Mouse (Mus musculus) left cerebral cortex, postnatal 25 days (tissue): ENCODE results near the gene Cbl. TPM values are rescaled to one million over a fixed set of nuclear protein-coding genes. Genes with fewer than 3 reads are reported as not detected.
"Not testable (repeated sequence)": the region's sequence is repeated elsewhere in the genome, so short reads cannot be mapped to it uniquely, and the experiment has no call there.

Experiments
- DNase-seq, 2 experiments: peaks; one replicate each; pipeline ENCODE4 v3.0.0; 2022; ENCODE audit warnings: low spot score in 2 of 2, mixed read lengths in 1 of 2
- intact Hi-C: fragments of 180-260 bp; cut with DNase I; formaldehyde crosslinking; loops from one replicate; pipeline ENCODE4 v1.15.1; 2025
- total RNA-seq, 2 experiments: library from RNA; stranded (reverse); gene quantifications; 2 replicates each; pipeline ENCODE4 v1.2.3; 2021

Gene Cbl
- total RNA-seq, 2 experiments from 2014 or later: 53.4 to 54.2 TPM

DNA sequence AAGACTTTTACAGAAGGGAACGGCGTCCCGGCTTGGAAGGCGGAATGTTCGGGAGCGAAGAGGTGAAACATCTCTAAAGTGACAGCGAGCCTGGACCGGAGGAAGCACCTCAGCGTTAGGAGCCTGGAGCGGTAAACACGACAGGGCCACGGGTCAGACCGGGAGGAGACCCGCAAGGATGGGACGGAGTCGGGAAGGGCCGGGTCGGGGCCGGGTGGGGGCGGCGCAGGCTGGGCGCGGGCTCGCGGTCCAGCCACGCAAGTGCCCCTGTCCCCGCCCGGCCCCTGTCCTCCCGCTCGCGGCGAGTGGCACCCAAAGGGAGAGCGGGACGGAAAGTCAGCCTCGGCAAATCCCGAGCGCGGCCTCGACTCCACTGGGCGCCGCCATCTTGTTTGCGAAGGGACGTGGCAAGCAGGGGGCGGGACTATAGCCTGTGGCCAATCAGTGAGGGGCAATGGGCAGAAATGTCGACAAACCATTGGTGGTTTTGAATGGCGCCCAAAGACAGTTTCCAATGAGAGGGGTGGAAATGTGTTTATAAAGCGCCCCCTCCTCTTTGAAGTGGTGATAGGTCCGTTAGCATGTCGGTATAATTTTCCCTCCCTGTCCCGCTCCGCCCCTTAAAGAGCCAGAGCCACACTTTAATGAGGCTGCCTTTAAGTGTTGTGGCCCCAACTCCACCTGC is 120.6 kb downstream of the Cbl start, which contains the start of the genes Gm49380 and Rnf26:
TSS of gene Gm49380 (minus strand) at position 396 of the 685 bp plus-strand sequence.
TSS of gene Rnf26 (minus strand) at position 413 of the 685 bp plus-strand sequence.
- peak; percentile 96 to 99 for DNase-seq
- intact Hi-C loops: no loop called here

DNA sequence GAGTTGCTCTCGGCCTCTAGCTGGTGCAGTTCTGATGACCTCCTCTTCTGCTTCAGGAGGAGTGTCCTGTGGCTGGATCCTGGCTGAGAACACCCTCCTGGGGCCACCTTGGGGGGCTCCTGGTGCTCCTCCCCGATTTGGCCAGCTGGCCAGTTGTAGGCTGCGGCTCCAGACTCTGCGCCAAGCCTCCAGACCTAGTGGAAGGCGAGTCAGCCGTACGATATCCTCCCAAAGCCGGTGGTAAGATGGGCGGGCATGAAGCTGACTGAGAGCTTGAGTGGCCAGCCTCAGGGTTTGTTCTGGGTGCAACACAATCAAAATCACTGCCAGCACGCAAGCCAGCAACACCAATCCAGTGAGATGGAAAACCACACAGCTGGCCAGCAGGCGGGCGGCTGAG is 121.9 kb downstream of the Cbl start:
- intact Hi-C loops, DNase-seq: not testable (repeated sequence)

DNA sequence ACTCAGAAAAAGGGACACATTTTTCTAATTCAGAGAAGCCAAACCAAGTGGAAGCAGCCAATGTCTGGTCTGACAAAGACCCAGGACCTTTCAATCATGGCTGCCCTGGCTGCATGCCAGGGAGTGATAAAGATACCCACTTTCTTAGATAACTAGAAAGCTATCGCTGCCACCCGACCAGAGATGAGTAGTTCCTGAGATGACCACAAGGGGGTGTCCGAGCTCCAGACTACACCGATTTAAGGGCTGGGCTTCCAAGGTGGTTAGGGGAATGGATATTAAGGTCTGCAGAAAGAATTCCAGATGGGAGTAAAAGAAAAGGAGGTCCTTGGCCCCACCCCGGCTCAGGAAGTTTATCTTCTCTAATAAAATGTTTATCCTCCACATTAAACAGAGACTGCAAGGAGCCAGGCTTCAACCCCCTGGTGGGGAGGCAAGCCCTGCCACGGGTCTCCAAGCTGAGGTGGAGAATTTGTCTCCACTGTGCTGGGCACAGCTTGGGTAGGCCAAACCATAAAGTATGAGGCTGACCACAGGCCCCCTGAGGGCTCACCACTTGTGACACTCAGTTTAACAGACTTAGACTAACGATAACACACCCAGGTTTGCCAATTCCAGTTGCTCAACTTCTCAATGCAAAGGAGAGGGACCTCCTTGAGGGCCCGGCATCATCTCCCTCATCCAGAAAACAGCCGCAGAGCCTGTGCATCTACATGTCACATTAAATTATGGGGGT is 124.3 kb downstream of the Cbl start:
- intact Hi-C loops: loop anchor here (2.0 to 5.0 kb wide), 2 partner anchors 37 to 122 kb away; no protein-coding TSS in a partner anchor
- DNase-seq: peak; percentile 72 to 74

DNA sequence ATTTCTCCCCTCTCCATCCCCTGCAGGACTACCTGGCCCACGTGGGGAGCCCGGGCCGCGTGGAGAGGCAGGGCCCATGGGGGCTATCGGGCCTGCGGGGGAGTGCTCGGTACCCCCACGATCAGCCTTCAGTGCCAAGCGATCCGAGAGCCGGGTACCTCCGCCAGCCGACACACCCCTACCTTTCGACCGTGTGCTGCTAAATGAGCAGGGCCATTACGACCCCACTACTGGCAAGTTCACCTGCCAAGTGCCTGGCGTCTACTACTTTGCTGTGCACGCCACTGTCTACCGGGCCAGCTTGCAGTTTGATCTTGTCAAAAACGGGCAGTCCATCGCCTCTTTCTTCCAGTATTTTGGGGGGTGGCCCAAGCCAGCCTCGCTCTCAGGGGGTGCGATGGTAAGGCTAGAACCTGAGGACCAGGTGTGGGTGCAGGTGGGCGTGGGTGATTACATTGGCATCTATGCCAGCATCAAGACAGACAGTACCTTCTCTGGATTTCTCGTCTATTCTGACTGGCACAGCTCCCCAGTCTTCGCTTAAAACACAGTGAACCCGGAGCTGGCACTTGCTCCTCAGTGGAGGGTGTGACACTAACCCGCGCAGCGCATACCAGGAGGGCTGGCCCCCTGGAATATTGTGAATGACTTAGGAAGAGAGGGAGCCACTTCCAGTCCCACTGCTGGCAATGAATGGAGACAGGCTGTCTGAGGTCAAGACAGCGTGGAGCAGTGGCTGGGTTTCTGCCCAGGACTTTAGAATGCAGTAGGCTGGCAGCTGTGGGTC is 125.4 kb downstream of the Cbl start:
- DNase-seq: no peak
- intact Hi-C loops: loop anchor here (2.0 to 5.0 kb wide), 2 partner anchors 36 to 121 kb away; no protein-coding TSS in a partner anchor

DNA sequence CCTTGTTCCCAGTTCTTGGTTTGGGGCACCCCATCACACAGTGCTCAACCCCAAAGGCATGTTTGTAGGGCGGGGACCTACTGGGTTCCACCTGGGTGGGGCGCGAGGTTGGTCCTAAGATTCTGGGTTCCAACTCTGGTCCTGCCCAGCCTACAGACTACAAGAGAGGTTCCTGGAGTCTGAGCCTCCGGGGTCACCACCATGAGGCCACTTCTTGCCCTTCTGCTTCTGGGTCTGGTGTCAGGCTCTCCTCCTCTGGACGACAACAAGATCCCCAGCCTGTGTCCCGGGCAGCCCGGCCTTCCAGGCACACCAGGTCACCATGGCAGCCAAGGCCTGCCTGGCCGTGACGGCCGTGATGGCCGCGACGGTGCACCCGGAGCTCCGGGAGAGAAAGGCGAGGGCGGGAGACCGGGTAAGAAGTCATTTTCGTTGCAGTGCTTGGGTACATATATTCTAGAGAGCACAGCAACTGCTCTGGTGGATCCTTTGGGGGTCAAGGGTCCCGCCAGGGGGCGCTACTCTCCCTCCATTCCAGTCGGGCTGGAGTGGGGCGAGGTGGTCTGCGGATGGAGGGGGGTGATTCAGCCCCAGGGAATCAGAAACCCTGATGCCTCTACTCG is 126.2 kb downstream of the Cbl start:
- intact Hi-C loops: loop anchor here (2.0 to 5.0 kb wide), 2 partner anchors 35 to 120 kb away; no protein-coding TSS in a partner anchor
- no peak for DNase-seq

DNA sequence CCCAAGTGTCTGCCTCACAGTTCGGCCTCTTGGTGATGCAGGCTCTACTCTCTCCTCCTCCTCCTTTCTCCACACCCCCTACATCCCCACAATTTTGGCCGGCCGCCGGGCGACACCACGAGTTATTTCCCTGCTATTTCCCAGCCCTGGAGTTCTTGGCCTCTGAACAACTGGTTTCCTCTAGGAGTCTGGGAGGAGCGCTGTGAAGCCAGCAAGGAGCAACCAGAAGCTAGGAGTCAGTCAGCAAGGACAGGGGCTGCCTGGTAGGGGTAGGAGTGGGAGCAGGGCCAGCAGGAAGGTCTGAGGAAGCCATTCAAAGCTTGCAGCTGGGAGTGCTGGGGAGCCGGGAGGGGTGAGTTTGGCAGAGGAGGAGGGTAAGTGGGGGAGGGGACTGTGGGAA is 126.7 kb downstream of the Cbl start, which contains the start of gene C1qtnf5:
TSS of gene C1qtnf5 (plus strand) at position 136 of the 400 bp plus-strand sequence.
- peak in 1 of 2 experiments; percentile 80 for DNase-seq
- intact Hi-C loops: loop anchor here (5.0 kb wide), 1 partner anchor 120 kb away; no protein-coding TSS in a partner anchor

DNA sequence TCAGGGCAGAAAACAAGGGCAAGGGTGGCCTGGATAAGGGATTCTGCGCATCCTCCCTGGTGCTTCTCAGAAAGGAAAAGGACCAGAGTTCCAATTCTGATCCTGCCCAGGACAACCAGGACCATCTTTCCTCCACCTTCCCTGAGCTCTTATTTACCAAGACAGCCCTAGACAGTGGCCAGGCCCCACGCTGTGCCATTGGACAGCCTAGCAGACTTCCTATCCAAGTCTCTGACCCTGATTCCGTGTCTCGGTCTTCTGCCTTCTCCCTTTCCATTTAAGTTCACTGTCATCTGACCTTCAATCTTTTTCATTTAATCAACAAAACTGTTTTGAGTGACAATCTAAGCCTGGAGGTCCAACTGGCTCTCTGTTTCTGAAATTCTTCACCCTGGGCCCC is 127.3 kb downstream of the Cbl start:
- intact Hi-C loops: loop anchor here (5.0 kb wide), 1 partner anchor 119 kb away; no protein-coding TSS in a partner anchor
- DNase-seq: no peak

DNA sequence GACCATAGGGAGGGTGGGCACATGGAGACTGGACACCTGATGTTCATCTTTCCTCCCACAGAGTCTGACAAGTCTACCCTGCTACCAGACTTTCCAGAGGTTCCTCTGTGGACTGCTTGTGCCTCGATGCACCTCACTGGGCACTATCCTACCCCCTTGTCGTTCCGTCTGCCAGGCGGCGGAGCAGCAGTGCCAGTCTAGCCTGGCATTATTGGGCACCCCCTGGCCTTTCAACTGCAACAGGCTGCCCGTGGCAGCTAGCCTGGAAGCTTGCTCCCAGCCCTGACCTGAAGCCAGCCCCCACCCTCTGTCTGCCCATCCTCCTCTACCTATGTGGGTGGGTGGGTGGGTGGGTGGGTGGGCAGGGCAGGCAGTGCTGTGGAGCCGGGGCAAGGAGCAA is 127.7 kb downstream of the Cbl start:
- DNase-seq: no peak
- intact Hi-C loops: loop anchor here (5.0 kb wide), 1 partner anchor 119 kb away; no protein-coding TSS in a partner anchor

DNA sequence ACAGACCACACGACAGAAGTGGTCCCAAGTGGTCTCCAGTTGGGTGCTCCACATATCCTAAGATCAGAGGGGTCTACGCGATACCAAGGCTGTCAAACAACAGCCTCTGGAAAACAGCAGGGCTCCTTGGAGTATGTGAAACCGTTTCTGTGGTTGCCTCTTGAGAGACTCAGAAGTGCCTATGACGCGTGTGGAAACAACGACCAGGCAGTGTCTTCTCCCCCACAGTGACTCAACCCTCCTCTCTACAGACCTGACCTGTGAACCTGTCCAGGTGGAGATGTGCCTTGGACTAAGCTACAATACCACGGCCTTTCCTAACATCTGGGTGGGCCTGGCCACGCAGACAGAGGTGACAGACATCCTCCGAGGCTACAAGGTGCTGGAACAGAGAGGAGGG is 128.1 kb downstream of the Cbl start:
- no peak for DNase-seq
- intact Hi-C loops: loop anchor here (5.0 kb wide), 1 partner anchor 118 kb away; no protein-coding TSS in a partner anchor

DNA sequence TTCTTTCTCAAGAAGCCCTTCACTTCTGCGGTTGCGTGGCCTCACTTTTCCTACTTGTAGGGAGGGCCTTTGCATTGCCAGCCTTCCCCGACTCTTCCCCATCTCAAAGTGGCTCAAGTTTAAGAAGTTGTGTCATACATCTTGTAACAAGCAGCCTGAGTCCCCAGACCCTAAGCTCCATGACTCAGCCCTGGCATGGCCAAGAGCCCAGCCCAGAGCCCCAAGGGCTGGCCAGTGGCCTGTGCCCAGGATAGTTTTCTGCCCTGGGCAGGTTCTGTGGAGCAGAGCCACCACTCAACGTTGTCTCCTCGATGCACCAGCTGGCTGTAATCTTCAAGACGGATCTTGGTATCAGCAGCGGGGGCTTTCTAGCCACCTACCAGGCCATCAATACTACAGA is 129.0 kb downstream of the Cbl start:
- intact Hi-C loops: loop anchor here (5.0 kb wide), 1 partner anchor 118 kb away; no protein-coding TSS in a partner anchor
- DNase-seq: no peak

DNA sequence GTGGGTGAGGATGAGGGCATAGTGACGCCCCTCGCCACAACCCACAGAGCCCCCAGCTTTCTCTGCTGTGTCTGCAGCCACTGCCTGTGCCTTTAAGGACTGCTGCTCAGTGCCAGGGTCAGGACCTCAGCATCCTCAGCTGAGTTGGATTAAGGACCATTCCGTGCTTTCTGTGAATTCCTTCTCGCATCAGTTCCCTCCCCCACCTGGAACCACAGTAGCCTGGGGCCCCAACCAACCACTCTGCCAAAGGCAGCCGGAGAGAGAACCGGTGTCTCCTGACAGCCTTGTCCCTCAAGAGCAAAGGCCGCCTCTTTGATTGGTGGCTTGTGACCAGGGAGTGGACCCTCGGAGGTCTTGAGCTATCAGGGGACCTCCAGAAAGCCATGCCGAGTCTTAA is 132.4 kb downstream of the Cbl start, which contains the start of gene Mfrp:
TSS of gene Mfrp (plus strand) at position 240 of the 400 bp plus-strand sequence.
- DNase-seq: no peak
- intact Hi-C loops: no loop called here

DNA sequence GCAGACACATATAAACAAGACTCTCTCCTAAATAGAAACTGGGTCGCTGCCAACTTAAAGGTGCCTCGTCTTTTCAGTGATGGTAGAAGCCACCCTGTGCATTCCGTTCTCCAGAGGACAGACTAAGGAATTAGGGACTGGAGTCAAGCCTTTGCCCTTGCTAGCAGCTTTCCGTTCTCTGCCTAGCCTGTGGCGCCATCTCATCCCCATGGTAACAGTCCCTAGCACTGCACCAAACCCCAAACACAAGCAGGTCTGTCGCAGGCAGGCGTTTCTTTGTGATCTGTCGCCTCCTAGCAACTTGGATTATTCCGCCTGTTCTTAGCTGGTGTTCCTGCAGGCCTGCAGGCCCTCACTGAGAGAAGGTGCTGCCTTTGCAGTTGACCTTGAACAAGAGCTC is 137.3 kb downstream of the Cbl start:
- peak; percentile 65 to 77 for DNase-seq
- intact Hi-C loops: no loop called here

DNA sequence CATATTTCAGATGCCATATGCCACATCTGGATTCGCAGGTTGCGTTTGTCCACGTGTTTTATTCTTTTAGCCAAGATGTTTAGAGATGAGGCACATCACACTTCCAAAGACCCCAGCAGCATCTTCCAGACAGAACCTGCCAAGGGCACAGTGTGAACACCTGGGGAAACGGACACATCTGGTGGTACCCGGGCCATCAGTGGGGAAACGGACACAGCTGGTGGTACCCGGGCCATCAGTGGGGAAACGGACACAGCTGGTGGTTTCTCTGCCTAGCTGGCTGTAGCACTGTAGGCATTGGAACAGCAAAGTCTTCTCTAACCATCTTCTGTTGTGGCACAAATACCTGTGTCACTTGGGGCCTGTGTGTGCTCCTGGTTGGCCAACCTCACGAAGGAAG is 138.1 kb downstream of the Cbl start:
- intact Hi-C loops: no loop called here
- no peak for DNase-seq

DNA sequence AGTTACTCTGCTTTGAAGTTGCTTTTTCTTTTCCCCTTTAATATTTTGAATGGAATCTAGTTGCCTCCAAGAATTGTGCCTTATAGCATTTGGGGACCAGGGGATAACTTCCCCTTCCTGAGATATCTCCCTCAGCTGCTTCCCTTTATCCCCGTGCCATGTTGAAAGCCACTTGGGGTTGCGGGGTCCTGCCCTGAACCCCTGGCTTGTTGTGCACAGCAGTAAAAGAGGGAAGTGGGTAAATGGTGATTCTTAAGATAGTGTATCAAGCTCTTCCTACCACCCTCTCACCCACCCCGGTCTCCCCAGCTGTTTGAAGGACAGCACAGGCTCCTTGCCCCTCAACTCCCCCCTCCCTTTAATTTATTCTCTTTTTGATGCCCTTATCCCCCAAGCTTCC is 139.1 kb downstream of the Cbl start:
- DNase-seq: no peak
- intact Hi-C loops: no loop called here

DNA sequence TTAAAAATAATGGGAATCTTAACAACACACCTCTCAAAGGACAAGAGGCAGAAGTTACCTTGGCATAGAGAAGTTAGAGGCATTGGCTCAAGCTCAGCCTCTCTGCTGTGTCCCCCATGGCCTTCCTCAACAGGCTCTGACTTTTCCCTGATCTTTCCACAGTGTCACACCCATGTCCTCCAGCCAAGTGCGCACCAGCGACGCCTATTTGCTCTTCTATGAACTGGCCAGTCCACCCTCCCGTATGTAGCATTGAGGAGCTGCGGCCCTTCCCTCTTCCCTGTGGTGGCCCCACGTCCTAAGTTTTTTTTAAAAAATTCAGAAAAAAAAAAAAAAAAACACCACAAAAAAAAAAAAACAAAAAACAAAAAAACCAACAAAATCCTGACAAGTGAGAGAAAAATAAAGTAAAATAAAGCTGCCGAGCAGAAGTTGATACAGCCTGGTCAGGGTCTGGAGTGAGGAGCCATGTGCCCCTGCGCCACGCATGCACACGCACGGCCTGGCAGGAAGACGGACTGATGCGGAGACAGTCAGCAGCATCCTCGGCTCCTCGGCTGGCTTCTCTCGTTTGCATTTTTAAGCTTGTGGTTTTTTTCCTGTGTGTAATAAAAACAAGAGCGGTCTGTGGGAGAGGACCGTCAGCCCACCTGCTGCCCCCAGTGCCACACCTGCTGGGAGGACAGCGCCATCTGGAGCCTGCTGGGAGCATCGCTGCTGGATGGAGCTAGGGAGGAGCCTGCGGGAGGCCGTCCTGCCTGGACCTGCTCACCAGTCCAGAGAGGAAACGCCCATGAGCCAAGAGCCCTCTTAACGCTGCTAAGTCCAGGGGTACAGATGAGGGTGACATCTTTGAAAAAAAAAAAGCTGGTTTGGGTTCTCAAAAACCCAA is 140.0 kb downstream of the Cbl start:
- intact Hi-C loops: no loop called here
- peak; percentile 75 to 90 for DNase-seq
